ENCODE assay signal across 11 mouse cellular contexts in genomic region chr6:124767536-124767919, GRCm38 (mm10). TPM values are rescaled to one million over a fixed set of nuclear protein-coding genes. Genes with fewer than 3 reads are reported as not detected.
DNase-seq lines count a peak whose midpoint lies in the region; ATAC-seq and TF ChIP-seq lines count a peak whose summit lies in the region.
"Had no signal": no experiment of that assay in that cellular context is flagged by ENCODE, and none has a peak within 500 bp of the region (broad histone marks: within the 10 kb centered on the region; RNA-seq: fewer than 3 reads in every experiment).

No protein-coding gene starts in this region.

- no peaks in the 10 kb centered on the region for H3K36me3 ChIP-seq in forebrain, embryonic 10.5 days (replicated peaks)
- no peaks in the 10 kb centered on the region for H3K36me3 ChIP-seq in forebrain, embryonic 11.5 days (ENCODE audit: control insufficient read depth, insufficient read depth, low read length)
- H3K36me3 ChIP-seq in lung, embryonic 15.5 days: no peaks in the 10 kb centered on the region
- H3K36me3 ChIP-seq in limb, embryonic 13.5 days: no peaks in the 10 kb centered on the region; the same call in 1 of the 2 replicates
- H3K36me3 ChIP-seq in stomach, postnatal 0 days (ENCODE audit: control insufficient read depth, insufficient read depth, low read length): no peaks in the 10 kb centered on the region
- no peaks in the 10 kb centered on the region for H3K36me3 ChIP-seq in heart, embryonic 12.5 days

- H3K4me3 ChIP-seq in forebrain, embryonic 10.5 days: peak overlapping the region; percentile 64
- no peak overlapping the region for H3K4me3 ChIP-seq in forebrain, embryonic 11.5 days (ENCODE audit: low read depth, low read length)
- no peak overlapping the region for H3K4me3 ChIP-seq in lung, embryonic 15.5 days
- no peak overlapping the region for H3K4me3 ChIP-seq in limb, embryonic 13.5 days
- H3K4me3 ChIP-seq in stomach, postnatal 0 days (ENCODE audit: low read depth, low read length): no peak overlapping the region
- no peak overlapping the region for H3K4me3 ChIP-seq in heart, embryonic 12.5 days

- no peak for ATAC-seq in forebrain, embryonic 11.5 days (replicated peaks; ENCODE audit: low FRiP score)
- no peak for ATAC-seq in lung, embryonic 15.5 days (ENCODE audit: borderline replicate concordance, extremely low read depth, low FRiP score, low TSS enrichment)
- ATAC-seq in limb, embryonic 13.5 days (ENCODE audit: low FRiP score, low read depth): no peak
- ATAC-seq in stomach, postnatal 0 days (ENCODE audit: low FRiP score, low TSS enrichment): no peak
- ATAC-seq in heart, embryonic 12.5 days (ENCODE audit: insufficient number of reproducible peaks, low FRiP score): no peak

- TF ChIP-seq EP300 in stomach, postnatal 0 days (optimal IDR thresholded peaks at IDR 0.05): no peak

- H3K27ac ChIP-seq in forebrain, embryonic 10.5 days: peak overlapping the region; percentile 81
- H3K27ac ChIP-seq in forebrain, embryonic 11.5 days (ENCODE audit: low read depth, low read length): no peak overlapping the region
- no peak overlapping the region for H3K27ac ChIP-seq in lung, embryonic 15.5 days
- no peak overlapping the region for H3K27ac ChIP-seq in limb, embryonic 13.5 days
- no peak overlapping the region for H3K27ac ChIP-seq in stomach, postnatal 0 days (replicated peaks)
- no peak overlapping the region for H3K27ac ChIP-seq in heart, embryonic 12.5 days (ENCODE audit: poor library complexity, severe bottlenecking)

- DNase-seq in forebrain, embryonic 10.5 days (ENCODE audit: extremely low spot score, low spot score): no peak
- DNase-seq in forebrain, embryonic 11.5 days (ENCODE audit: low spot score): no peak
- no peak for DNase-seq in lung, postnatal 10 days
- no peak for DNase-seq in stomach, postnatal 0 days (ENCODE audit: low spot score)
- DNase-seq in heart, postnatal 36 days: no peak
- DNase-seq: gastrocnemius, postnatal 25 days; left cerebral cortex, postnatal 4 days had no signal

- WGBS in forebrain, embryonic 10.5 days: 32% methylated on average over 4 of the region's 4 CpGs
- 28% methylated on average over 4 of the region's 4 CpGs for WGBS in forebrain, embryonic 11.5 days
- WGBS in lung, embryonic 15.5 days: 48% methylated on average over 4 of the region's 4 CpGs
- WGBS in limb, embryonic 13.5 days: 39% methylated on average over 4 of the region's 4 CpGs
- 60% methylated on average over 4 of the region's 4 CpGs for WGBS in stomach, postnatal 0 days
- WGBS in heart, embryonic 12.5 days: 33% methylated on average over 4 of the region's 4 CpGs

- intact Hi-C loops in heart, postnatal 36 days (cut with DNase I): no loop called here

- H3K4me1 ChIP-seq in forebrain, embryonic 10.5 days: peaks cover 45% of the 10 kb centered on the region
- peaks cover 5% of the 10 kb centered on the region; the same call in 1 of the 2 replicates for H3K4me1 ChIP-seq in forebrain, embryonic 11.5 days (replicated peaks; ENCODE audit: control insufficient read depth, insufficient read depth, low read length)
- peaks cover 21% of the 10 kb centered on the region for H3K4me1 ChIP-seq in lung, embryonic 15.5 days
- peaks cover 23% of the 10 kb centered on the region for H3K4me1 ChIP-seq in limb, embryonic 13.5 days
- H3K4me1 ChIP-seq in stomach, postnatal 0 days (replicated peaks; ENCODE audit: control insufficient read depth, insufficient read depth): no peaks in the 10 kb centered on the region
- H3K4me1 ChIP-seq in heart, embryonic 12.5 days (replicated peaks): peaks cover 26% of the 10 kb centered on the region

- no peaks in the 10 kb centered on the region for H3K9me3 ChIP-seq in forebrain, embryonic 10.5 days
- no peaks in the 10 kb centered on the region for H3K9me3 ChIP-seq in forebrain, embryonic 11.5 days (ENCODE audit: control insufficient read depth, low read length)
- no peaks in the 10 kb centered on the region for H3K9me3 ChIP-seq in lung, embryonic 15.5 days
- H3K9me3 ChIP-seq in limb, embryonic 13.5 days: no peaks in the 10 kb centered on the region
- H3K9me3 ChIP-seq in stomach, postnatal 0 days (ENCODE audit: control insufficient read depth, low read length): no peaks in the 10 kb centered on the region
- no peaks in the 10 kb centered on the region for H3K9me3 ChIP-seq in heart, embryonic 12.5 days (replicated peaks)

- H3K27me3 ChIP-seq in forebrain, embryonic 10.5 days (ENCODE audit: poor library complexity, severe bottlenecking): peaks cover 76% of the 10 kb centered on the region
- peaks cover 4% of the 10 kb centered on the region; the same call in 1 of the 2 replicates for H3K27me3 ChIP-seq in forebrain, embryonic 11.5 days (ENCODE audit: control insufficient read depth, insufficient read depth, low read length)
- peaks cover 22% of the 10 kb centered on the region for H3K27me3 ChIP-seq in lung, embryonic 15.5 days
- peaks cover 61% of the 10 kb centered on the region for H3K27me3 ChIP-seq in limb, embryonic 13.5 days
- no peaks in the 10 kb centered on the region for H3K27me3 ChIP-seq in stomach, postnatal 0 days (ENCODE audit: control insufficient read depth, insufficient read depth, low read length)
- peaks cover 42% of the 10 kb centered on the region for H3K27me3 ChIP-seq in heart, embryonic 12.5 days (replicated peaks)

- TF ChIP-seq CTCF in stomach, postnatal 0 days (IDR thresholded peaks at IDR 0.05; ENCODE audit: low read depth): no peak

- no peak overlapping the region for H3K4me2 ChIP-seq in forebrain, embryonic 11.5 days (ENCODE audit: low read depth, low read length, severe bottlenecking)
- H3K4me2 ChIP-seq in lung, embryonic 15.5 days: 0 out of 2 replicates have a peak overlapping the region, but pooled peaks have one; percentile 97
- H3K4me2 ChIP-seq in limb, embryonic 13.5 days (replicated peaks): peak overlapping the region; percentile 90; the same call in 1 of the 2 replicates
- 0 out of 2 replicates have a peak overlapping the region, but pooled peaks have one; percentile 5 for H3K4me2 ChIP-seq in stomach, postnatal 0 days (replicated peaks; ENCODE audit: low read depth)
- no peak overlapping the region for H3K4me2 ChIP-seq in heart, embryonic 12.5 days

- no peak overlapping the region for H3K9ac ChIP-seq in forebrain, embryonic 11.5 days (ENCODE audit: low read length)
- no peak overlapping the region for H3K9ac ChIP-seq in lung, embryonic 15.5 days
- H3K9ac ChIP-seq in limb, embryonic 13.5 days: no peak overlapping the region
- H3K9ac ChIP-seq in stomach, postnatal 0 days (ENCODE audit: low read length): no peak overlapping the region
- no peak overlapping the region for H3K9ac ChIP-seq in heart, embryonic 12.5 days

RNA-seq across cellular contexts. Expression of gene Eno2, which starts 1.9 kb away (rescaled TPM):
- 4.0 and 4.4 TPM in 2 replicates for polyA plus RNA-seq in forebrain, embryonic 10.5 days (2016; fragmentation: Nextera tagmentation; extraction: Ambion mirVana)
- polyA plus RNA-seq in forebrain, embryonic 11.5 days (2014; fragmentation: Nextera tagmentation; extraction: Ambion mirVana): 5.8 and 6.0 TPM in 2 replicates
- 2.1 and 3.4 TPM in 2 replicates for polyA plus RNA-seq in lung, embryonic 15.5 days (2015; fragmentation: Nextera tagmentation; extraction: Ambion mirVana)
- polyA plus RNA-seq in limb, embryonic 13.5 days (2015; fragmentation: Nextera tagmentation; extraction: Ambion mirVana): 7.2 and 7.7 TPM in 2 replicates
- 4.3 and 5.1 TPM in 2 replicates for polyA plus RNA-seq in stomach, postnatal 0 days (2015; fragmentation: Nextera tagmentation; extraction: Ambion mirVana)
- polyA plus RNA-seq in heart, embryonic 12.5 days (2016; fragmentation: Nextera tagmentation; extraction: Ambion mirVana): 6.0 and 6.4 TPM in 2 replicates
- total RNA-seq in heart, postnatal 36 days (2021): 1 to 10 TPM; 2.2 to 2.9 TPM
- total RNA-seq: megakaryocyte-erythroid progenitor cell, adult 5-6 weeks had no signal

RNA-seq across cellular contexts. Expression of gene Atn1, which starts 11.2 kb away (rescaled TPM):
- polyA plus RNA-seq in forebrain, embryonic 10.5 days (2016; fragmentation: Nextera tagmentation; extraction: Ambion mirVana): 12.5 and 14.2 TPM in 2 replicates
- 13.9 and 14.4 TPM in 2 replicates for polyA plus RNA-seq in forebrain, embryonic 11.5 days (2014; fragmentation: Nextera tagmentation; extraction: Ambion mirVana)
- polyA plus RNA-seq in lung, embryonic 15.5 days (2015; fragmentation: Nextera tagmentation; extraction: Ambion mirVana): 15.6 and 16.1 TPM in 2 replicates
- polyA plus RNA-seq in limb, embryonic 13.5 days (2015; fragmentation: Nextera tagmentation; extraction: Ambion mirVana): 19.6 and 20.0 TPM in 2 replicates
- 6.6 and 6.9 TPM in 2 replicates for polyA plus RNA-seq in stomach, postnatal 0 days (2015; fragmentation: Nextera tagmentation; extraction: Ambion mirVana)
- polyA plus RNA-seq in heart, embryonic 12.5 days (2016; fragmentation: Nextera tagmentation; extraction: Ambion mirVana): 9.5 and 10.2 TPM in 2 replicates
- 10 to 100 TPM; 41.0 to 46.4 TPM for total RNA-seq in heart, postnatal 36 days (2021)

RNA-seq across cellular contexts. Expression of gene Gm45234, which starts 11.7 kb away (rescaled TPM):
- polyA plus RNA-seq in forebrain, embryonic 10.5 days (2016; fragmentation: Nextera tagmentation; extraction: Ambion mirVana): not detected in 2 replicates
- not detected in 2 replicates for polyA plus RNA-seq in forebrain, embryonic 11.5 days (2014; fragmentation: Nextera tagmentation; extraction: Ambion mirVana)
- not detected in 2 replicates for polyA plus RNA-seq in lung, embryonic 15.5 days (2015; fragmentation: Nextera tagmentation; extraction: Ambion mirVana)
- 0.11 TPM in 1 of 2 replicates, not detected in the other for polyA plus RNA-seq in limb, embryonic 13.5 days (2015; fragmentation: Nextera tagmentation; extraction: Ambion mirVana)
- polyA plus RNA-seq in stomach, postnatal 0 days (2015; fragmentation: Nextera tagmentation; extraction: Ambion mirVana): not detected in 2 replicates
- polyA plus RNA-seq in heart, embryonic 12.5 days (2016; fragmentation: Nextera tagmentation; extraction: Ambion mirVana): not detected in 2 replicates
- total RNA-seq in heart, postnatal 36 days (2021): under 1 TPM in 1 of 2 experiments, not detected in 1; 0.41 TPM
- total RNA-seq: left cerebral cortex, postnatal 4 days; megakaryocyte-erythroid progenitor cell, adult 5-6 weeks had no signal

RNA-seq across cellular contexts. Expression of gene Lrrc23, which starts 12.0 kb away (rescaled TPM):
- polyA plus RNA-seq in forebrain, embryonic 10.5 days (2016; fragmentation: Nextera tagmentation; extraction: Ambion mirVana): 4.9 and 5.3 TPM in 2 replicates
- polyA plus RNA-seq in forebrain, embryonic 11.5 days (2014; fragmentation: Nextera tagmentation; extraction: Ambion mirVana): 4.5 and 6.8 TPM in 2 replicates
- polyA plus RNA-seq in lung, embryonic 15.5 days (2015; fragmentation: Nextera tagmentation; extraction: Ambion mirVana): 11.7 and 13.7 TPM in 2 replicates
- polyA plus RNA-seq in limb, embryonic 13.5 days (2015; fragmentation: Nextera tagmentation; extraction: Ambion mirVana): 0.59 and 0.86 TPM in 2 replicates
- 0.19 and 0.28 TPM in 2 replicates for polyA plus RNA-seq in stomach, postnatal 0 days (2015; fragmentation: Nextera tagmentation; extraction: Ambion mirVana)
- polyA plus RNA-seq in heart, embryonic 12.5 days (2016; fragmentation: Nextera tagmentation; extraction: Ambion mirVana): 0.55 TPM in 1 of 2 replicates, not detected in the other
- not detected for total RNA-seq in heart, postnatal 36 days (2021)
- total RNA-seq: megakaryocyte-erythroid progenitor cell, adult 5-6 weeks had no signal

RNA-seq across cellular contexts. Expression of gene Grcc10, which starts 26.4 kb away (rescaled TPM):
- 397 and 415 TPM in 2 replicates for polyA plus RNA-seq in forebrain, embryonic 10.5 days (2016; fragmentation: Nextera tagmentation; extraction: Ambion mirVana)
- 509 and 514 TPM in 2 replicates for polyA plus RNA-seq in forebrain, embryonic 11.5 days (2014; fragmentation: Nextera tagmentation; extraction: Ambion mirVana)
- polyA plus RNA-seq in lung, embryonic 15.5 days (2015; fragmentation: Nextera tagmentation; extraction: Ambion mirVana): 406 and 416 TPM in 2 replicates
- polyA plus RNA-seq in limb, embryonic 13.5 days (2015; fragmentation: Nextera tagmentation; extraction: Ambion mirVana): 480 and 513 TPM in 2 replicates
- polyA plus RNA-seq in stomach, postnatal 0 days (2015; fragmentation: Nextera tagmentation; extraction: Ambion mirVana): 292 and 310 TPM in 2 replicates
- polyA plus RNA-seq in heart, embryonic 12.5 days (2016; fragmentation: Nextera tagmentation; extraction: Ambion mirVana): 352 and 365 TPM in 2 replicates
- total RNA-seq in heart, postnatal 36 days (2021): 100 to 1,000 TPM; 285 to 321 TPM

Comparison
In these comparisons a context has a peak if more than half of its experiments do, and no peak if none do; other contexts are left out.
1. H3K4me2 ChIP-seq: peak in lung, embryonic 15.5 days (single experiment), limb, embryonic 13.5 days (single experiment) and stomach, postnatal 0 days (single experiment); none in forebrain, embryonic 11.5 days (single experiment) and heart, embryonic 12.5 days (single experiment).